Mouse (Mus musculus): ENCODE data around the gene Rora. TPM values are rescaled to one million over a fixed set of nuclear protein-coding genes. Genes with fewer than 3 reads are reported as not detected.

Rora gene
- polyA plus RNA-seq, 2 experiments: 4.5 to 10.1 TPM

DNA sequence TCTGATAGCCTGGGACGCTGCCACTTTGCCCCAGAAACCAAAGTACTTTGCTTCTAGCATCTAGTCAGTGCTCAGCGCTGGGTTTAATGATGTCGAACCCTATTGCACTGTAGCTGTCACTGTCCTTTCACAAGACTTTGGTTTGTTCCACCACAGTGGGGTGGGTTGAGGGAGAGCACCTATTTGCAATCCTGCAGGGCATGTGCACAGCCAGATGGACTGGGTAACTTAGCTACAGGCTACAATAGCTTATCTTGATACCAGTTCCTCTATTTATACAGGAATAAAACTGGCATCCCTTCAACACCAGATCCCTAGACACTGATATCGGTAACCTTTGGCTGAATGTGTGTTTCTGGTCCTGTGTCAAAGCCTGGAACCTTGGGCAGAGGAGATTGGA, 366.8 kb downstream of the Rora start:
- DNase-seq (ENCODE audit: low spot score) (no peak), ATAC-seq (ENCODE audit: low FRiP score, low read depth) (no peak)
- TF ChIP-seq POLR2A (IDR thresholded peaks at IDR 0.05; ENCODE audit: borderline replicate concordance, extremely low read depth, insufficient read depth, insufficient read length): no peak
- Histone ChIP-seq H3K9me3 (ENCODE audit: control insufficient read depth, low read length) (no peaks in the 10 kb centered on the region), H3K9ac (ENCODE audit: low read depth, low read length, severe bottlenecking) (no peak overlapping the region), H3K4me3 (replicated peaks; ENCODE audit: low read length) (no peak overlapping the region), H3K27ac (replicated peaks; ENCODE audit: low read depth, low read length) (no peak overlapping the region), H3K4me2 (replicated peaks; ENCODE audit: low read depth, low read length, severe bottlenecking) (no peak overlapping the region), H3K36me3 (ENCODE audit: control insufficient read depth, insufficient read depth, low read length) (no peaks in the 10 kb centered on the region), H3K4me1 (ENCODE audit: control insufficient read depth, insufficient read depth, low read length) (no peaks in the 10 kb centered on the region), H3K27me3 (ENCODE audit: control insufficient read depth, insufficient read depth, low read length) (no peaks in the 10 kb centered on the region)
- 91% methylated on average over 4 of the region's 4 CpGs for WGBS

DNA sequence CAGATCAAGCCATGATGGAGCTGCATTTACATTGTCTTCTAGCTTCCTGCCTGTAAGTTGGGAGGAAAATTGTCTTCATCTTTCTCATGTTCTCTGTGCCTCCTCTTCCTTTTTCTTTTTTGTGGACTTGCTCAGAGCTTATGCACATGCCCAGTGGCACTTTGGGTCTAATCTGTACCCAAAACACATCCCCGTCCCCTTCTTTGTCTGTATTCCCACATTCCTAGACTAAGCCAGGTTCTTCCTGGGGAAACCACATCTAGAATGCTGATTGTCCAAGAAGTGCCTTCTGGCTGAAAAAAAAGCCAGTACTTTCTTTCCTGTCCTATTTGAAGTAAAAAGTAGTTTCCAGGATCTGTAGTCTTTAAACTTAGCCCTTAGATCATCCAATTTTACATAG, 367.9 kb downstream of the Rora start:
- H3K27ac ChIP-seq (replicated peaks; ENCODE audit: low read depth, low read length): no peak overlapping the region
- no peak overlapping the region for H3K9ac ChIP-seq (ENCODE audit: low read depth, low read length, severe bottlenecking)
- ATAC-seq (ENCODE audit: low FRiP score, low read depth) (no peak), DNase-seq (ENCODE audit: low spot score) (no peak)
- H3K4me1 ChIP-seq (ENCODE audit: control insufficient read depth, insufficient read depth, low read length): no peaks in the 10 kb centered on the region
- H3K4me3 ChIP-seq (replicated peaks; ENCODE audit: low read length): no peak overlapping the region
- H3K27me3 ChIP-seq (ENCODE audit: control insufficient read depth, insufficient read depth, low read length): no peaks in the 10 kb centered on the region
- no peak overlapping the region for H3K4me2 ChIP-seq (replicated peaks; ENCODE audit: low read depth, low read length, severe bottlenecking)
- no peaks in the 10 kb centered on the region for H3K9me3 ChIP-seq (ENCODE audit: control insufficient read depth, low read length)
- TF ChIP-seq POLR2A (IDR thresholded peaks at IDR 0.05; ENCODE audit: borderline replicate concordance, extremely low read depth, insufficient read depth, insufficient read length): no peak
- H3K36me3 ChIP-seq (ENCODE audit: control insufficient read depth, insufficient read depth, low read length): no peaks in the 10 kb centered on the region
- 96% methylated on average over 1 of the region's 1 CpGs for WGBS

DNA sequence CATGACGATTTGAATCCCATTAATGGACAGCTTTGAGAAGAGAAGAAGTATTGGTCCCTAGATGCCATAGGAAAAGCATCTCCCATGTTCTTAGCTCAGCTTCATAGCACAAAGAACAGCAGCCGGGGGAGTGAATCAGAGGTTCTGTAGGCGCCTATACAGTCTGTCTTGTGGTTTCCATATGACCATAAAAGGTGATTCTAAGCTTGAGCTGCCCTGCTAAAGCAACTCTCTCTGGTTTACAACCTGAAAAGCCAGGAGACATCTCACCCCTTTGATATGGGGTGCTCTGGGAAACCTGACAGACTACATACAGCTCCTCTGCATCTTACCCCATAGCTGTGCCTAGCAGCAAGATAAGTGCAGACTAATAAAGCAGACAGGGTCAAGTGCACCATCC, 369.7 kb downstream of the Rora start:
- Histone ChIP-seq H3K36me3 (ENCODE audit: control insufficient read depth, insufficient read depth, low read length) (no peaks in the 10 kb centered on the region), H3K27ac (replicated peaks; ENCODE audit: low read depth, low read length) (no peak overlapping the region), H3K9ac (ENCODE audit: low read depth, low read length, severe bottlenecking) (no peak overlapping the region), H3K27me3 (ENCODE audit: control insufficient read depth, insufficient read depth, low read length) (no peaks in the 10 kb centered on the region), H3K4me3 (replicated peaks; ENCODE audit: low read length) (no peak overlapping the region), H3K4me1 (ENCODE audit: control insufficient read depth, insufficient read depth, low read length) (no peaks in the 10 kb centered on the region), H3K9me3 (ENCODE audit: control insufficient read depth, low read length) (no peaks in the 10 kb centered on the region), H3K4me2 (replicated peaks; ENCODE audit: low read depth, low read length, severe bottlenecking) (no peak overlapping the region)
- 70% methylated on average over 3 of the region's 3 CpGs for WGBS
- TF ChIP-seq POLR2A (IDR thresholded peaks at IDR 0.05; ENCODE audit: borderline replicate concordance, extremely low read depth, insufficient read depth, insufficient read length): no peak
- no peak for DNase-seq (ENCODE audit: low spot score)
- ATAC-seq (ENCODE audit: low FRiP score, low read depth): no peak

DNA sequence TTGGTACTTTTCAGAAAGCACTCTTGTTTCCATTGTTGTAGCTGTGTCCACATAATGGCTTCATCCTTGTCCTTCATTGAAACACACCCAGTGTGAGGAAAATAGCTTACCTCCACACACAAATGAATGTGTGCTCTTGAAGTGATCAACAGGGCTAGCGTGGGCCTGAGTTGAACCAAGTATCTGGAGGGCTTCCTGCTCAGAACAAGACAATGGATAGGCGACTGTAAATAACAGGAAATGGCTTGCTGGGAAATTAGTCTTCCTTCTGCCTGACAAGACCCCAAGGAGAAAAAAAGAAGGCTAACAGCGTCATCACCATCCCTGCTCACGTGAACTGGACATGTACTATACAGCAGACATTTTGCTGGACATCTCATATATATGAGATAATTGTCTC, 374.6 kb downstream of the Rora start:
- Histone ChIP-seq H3K27me3 (ENCODE audit: control insufficient read depth, insufficient read depth, low read length) (no peaks in the 10 kb centered on the region), H3K27ac (replicated peaks; ENCODE audit: low read depth, low read length) (no peak overlapping the region), H3K4me1 (ENCODE audit: control insufficient read depth, insufficient read depth, low read length) (no peaks in the 10 kb centered on the region), H3K4me2 (replicated peaks; ENCODE audit: low read depth, low read length, severe bottlenecking) (no peak overlapping the region), H3K9me3 (ENCODE audit: control insufficient read depth, low read length) (no peaks in the 10 kb centered on the region), H3K9ac (ENCODE audit: low read depth, low read length, severe bottlenecking) (no peak overlapping the region), H3K4me3 (replicated peaks; ENCODE audit: low read length) (no peak overlapping the region), H3K36me3 (ENCODE audit: control insufficient read depth, insufficient read depth, low read length) (no peaks in the 10 kb centered on the region)
- no peak for TF ChIP-seq POLR2A (IDR thresholded peaks at IDR 0.05; ENCODE audit: borderline replicate concordance, extremely low read depth, insufficient read depth, insufficient read length)
- ATAC-seq (ENCODE audit: low FRiP score, low read depth): no peak
- 81% methylated on average over 4 of the region's 4 CpGs for WGBS
- no peak for DNase-seq (ENCODE audit: low spot score)

DNA sequence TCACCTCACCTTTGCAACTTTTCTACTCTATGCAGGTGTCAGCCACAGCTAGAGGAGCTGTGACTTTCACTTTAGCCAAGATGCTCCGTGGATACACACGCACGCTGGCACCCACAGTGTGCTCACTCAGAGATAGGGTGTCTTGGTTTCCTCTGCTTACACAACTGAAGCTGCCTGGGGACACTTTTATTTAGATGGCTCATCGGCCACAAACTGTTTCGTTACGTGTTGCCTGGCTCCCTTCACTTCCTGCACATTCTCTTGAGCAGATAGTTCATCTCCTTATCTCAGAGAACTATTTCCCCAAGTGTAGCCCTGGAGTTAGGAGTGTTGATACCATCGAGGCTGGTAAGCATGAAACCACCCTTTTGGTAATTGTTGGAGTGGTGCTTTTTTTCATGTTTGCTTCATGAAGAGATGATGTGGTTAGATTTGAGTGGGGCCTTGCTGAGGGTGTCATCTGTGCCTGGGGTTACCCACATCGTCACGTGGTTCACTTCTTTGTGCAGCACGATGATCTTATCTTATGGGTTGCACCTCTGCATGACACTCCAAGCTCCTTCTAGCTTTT, 380.8 kb downstream of the Rora start:
- TF ChIP-seq POLR2A (IDR thresholded peaks at IDR 0.05; ENCODE audit: borderline replicate concordance, extremely low read depth, insufficient read depth, insufficient read length): no peak
- no peaks in the 10 kb centered on the region for H3K9me3 ChIP-seq (ENCODE audit: control insufficient read depth, low read length)
- no peaks in the 10 kb centered on the region for H3K36me3 ChIP-seq (ENCODE audit: control insufficient read depth, insufficient read depth, low read length)
- no peak overlapping the region for H3K27ac ChIP-seq (replicated peaks; ENCODE audit: low read depth, low read length)
- H3K4me1 ChIP-seq (ENCODE audit: control insufficient read depth, insufficient read depth, low read length): no peaks in the 10 kb centered on the region
- no peak overlapping the region for H3K4me2 ChIP-seq (replicated peaks; ENCODE audit: low read depth, low read length, severe bottlenecking)
- WGBS: 94% methylated on average over 10 of the region's 10 CpGs
- H3K27me3 ChIP-seq (ENCODE audit: control insufficient read depth, insufficient read depth, low read length): no peaks in the 10 kb centered on the region
- no peak for ATAC-seq (ENCODE audit: low FRiP score, low read depth)
- no peak for DNase-seq (ENCODE audit: low spot score)
- no peak overlapping the region for H3K9ac ChIP-seq (ENCODE audit: low read depth, low read length, severe bottlenecking)
- H3K4me3 ChIP-seq (replicated peaks; ENCODE audit: low read length): no peak overlapping the region

DNA sequence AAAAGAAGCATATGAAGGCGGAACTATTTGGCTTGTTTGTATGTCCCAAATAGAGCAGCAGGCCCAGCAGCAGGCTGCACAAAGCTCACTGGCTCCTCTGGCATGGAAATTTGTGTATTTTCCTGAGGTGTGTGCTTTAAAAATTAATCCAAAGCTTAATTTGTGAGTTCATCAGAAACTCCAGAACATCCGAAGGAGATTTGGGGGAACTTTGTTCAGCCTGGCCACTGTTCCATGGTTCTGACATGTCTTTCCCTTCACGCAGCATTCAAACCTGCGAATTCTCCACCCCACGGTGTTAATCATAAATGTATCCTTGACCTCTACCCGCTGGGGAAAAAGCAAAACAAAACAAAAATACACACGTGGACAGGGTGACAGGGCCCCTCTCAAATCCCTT, 381.9 kb downstream of the Rora start:
- Histone ChIP-seq H3K4me2 (replicated peaks; ENCODE audit: low read depth, low read length, severe bottlenecking) (no peak overlapping the region), H3K9me3 (ENCODE audit: control insufficient read depth, low read length) (no peaks in the 10 kb centered on the region), H3K4me1 (ENCODE audit: control insufficient read depth, insufficient read depth, low read length) (no peaks in the 10 kb centered on the region), H3K27ac (replicated peaks; ENCODE audit: low read depth, low read length) (no peak overlapping the region), H3K36me3 (ENCODE audit: control insufficient read depth, insufficient read depth, low read length) (no peaks in the 10 kb centered on the region), H3K4me3 (replicated peaks; ENCODE audit: low read length) (no peak overlapping the region), H3K27me3 (ENCODE audit: control insufficient read depth, insufficient read depth, low read length) (no peaks in the 10 kb centered on the region), H3K9ac (ENCODE audit: low read depth, low read length, severe bottlenecking) (no peak overlapping the region)
- TF ChIP-seq POLR2A (IDR thresholded peaks at IDR 0.05; ENCODE audit: borderline replicate concordance, extremely low read depth, insufficient read depth, insufficient read length): no peak
- DNase-seq (ENCODE audit: low spot score) (no peak), ATAC-seq (ENCODE audit: low FRiP score, low read depth) (no peak)
- WGBS: 84% methylated on average over 7 of the region's 7 CpGs
